Mouse (Mus musculus) subcutaneous adipose tissue, adult 2 months (tissue): ENCODE measurements around the gene Rbp2. TPM values are rescaled to one million over a fixed set of nuclear protein-coding genes. Genes with fewer than 3 reads are reported as not detected.

Source experiments
- polyA plus RNA-seq: library from polyadenylated mRNA; depleted of rRNA; stranded (reverse); fragments of >200 nt; gene quantifications from 2 replicates; pipeline ENCODE4 v1.2.3, GENCODE M21; 2012; ENCODE audit warnings: low replicate concordance; rRNA removed

The Rbp2 gene
- not detected in 2 replicates for polyA plus RNA-seq

GRCm38 (mm10) chr9:98485815-98486214, at the start of gene Rbp2:
Gene Rbp2, plus strand, starts transcription at chr9:98486115.

Other genes starting within 250 kb of the Rbp2 start
- gene Nmnat3, start 198.7 kb upstream of the Rbp2 start, polyA plus RNA-seq = 15.0 and 16.8 TPM in 2 replicates
- 7.0 and 35.4 TPM in 2 replicates for gene Rbp1, start 63.2 kb upstream of the Rbp2 start, polyA plus RNA-seq
- 48.2 and 62.3 TPM in 2 replicates for gene Copb2, start 77.6 kb downstream of the Rbp2 start, polyA plus RNA-seq
- 18.0 and 20.0 TPM in 2 replicates for gene Mrps22, start 115.5 kb downstream of the Rbp2 start, polyA plus RNA-seq